Mouse (Mus musculus) cerebellum, adult 2 months (tissue): Measurements from ENCODE around the gene Tmem253. TPM values are rescaled to one million over a fixed set of nuclear protein-coding genes. Genes with fewer than 3 reads are reported as not detected.

Experiments used
- DNase-seq, 2 experiments: peaks; one replicate each; pipeline ENCODE4 v3.0.0; 2021
- H3K27ac ChIP-seq: fragments of 200-500 bp; 2 replicates; pipeline ENCODE4 v1.5.1; 2012; ENCODE audit warnings: low read length, control low read depth, inconsistent platforms; ENCODE audit not compliant: insufficient read depth
- H3K27me3 ChIP-seq: fragments of 200-500 bp; 2 replicates; pipeline ENCODE4 v1.6.1; 2012; ENCODE audit warnings: inconsistent platforms, mild to moderate bottlenecking, low read length, moderate library complexity; ENCODE audit not compliant: control insufficient read depth, insufficient read depth
- H3K4me1 ChIP-seq: fragments of 200-500 bp; 2 replicates; pipeline ENCODE4 v1.6.1; 2011; ENCODE audit warnings: low read length; ENCODE audit not compliant: control insufficient read depth, insufficient read depth
- H3K4me3 ChIP-seq: fragments of 200-500 bp; replicated peaks from 2 replicates; pipeline ENCODE3; 2011; ENCODE audit warnings: mild to moderate bottlenecking, low read depth, low read length, control low read depth; ENCODE audit not compliant: insufficient read depth
- CTCF ChIP-seq: fragments of 200-500 bp; IDR thresholded peaks from 2 replicates; pipeline ENCODE4 v1.5.1; 2011; ENCODE audit warnings: low read depth, mild to moderate bottlenecking, control low read depth, low read length, moderate library complexity, borderline replicate concordance; ENCODE audit not compliant: insufficient read depth
- POLR2A ChIP-seq: fragments of 200-500 bp; IDR thresholded peaks from 2 replicates; pipeline ENCODE4 v1.6.1; 2011; ENCODE audit warnings: low read length, control low read depth, borderline replicate concordance; ENCODE audit not compliant: insufficient read depth
- WGBS: fragments of 180-500 bp; shearing (Covaris S2); methylation state at CpG from one replicate; pipeline ENCODE4 v1.1.7; 2018; 5-methylcytosine and 5-hydroxymethylcytosine counted together
- polyA plus RNA-seq: library from polyadenylated mRNA; depleted of rRNA; stranded (reverse); fragments of >200 nt; gene quantifications from 2 replicates; pipeline ENCODE4 v1.2.3, GENCODE M21; 2012

Gene Tmem253
- polyA plus RNA-seq, 1 experiment = 2.4 TPM

GRCm38 (mm10) chr14:52020486-52021137 is 5.2 kb downstream of the Tmem253 start, which contains the start of gene Zfp219:
Gene Zfp219 (minus strand): TSS chr14:52020733.
- Histone ChIP-seq H3K27ac (peak within 1 kb of the TSS; percentile 100), H3K27me3 (no peaks in the 10 kb centered on the region), H3K4me3 (peak within 1 kb of the TSS; percentile 100), H3K4me1 (peaks cover 34% of the 10 kb centered on the region)
- DNase-seq = peak; percentile 75 to 79
- 10% methylated on average over 15 of the region's 15 CpGs for WGBS
- TF ChIP-seq POLR2A (no peak), CTCF (peak; percentile 61; the same call in 1 of the 2 replicates)

- H3K4me3 ChIP-seq = no peak overlapping the region
- H3K27me3 ChIP-seq = no peaks in the 10 kb centered on the region
- H3K27ac ChIP-seq = peak overlapping the region; percentile 68; the same call in 1 of the 2 replicates
- 58% methylated on average over 4 of the region's 4 CpGs for WGBS
- H3K4me1 ChIP-seq = peaks cover 29% of the 10 kb centered on the region
- TF ChIP-seq POLR2A (no peak), CTCF (no peak)
- DNase-seq = peak; percentile 19 to 21
These were observed 5.7 kb downstream of the Tmem253 start for GRCm38 (mm10) chr14:52021138-52021529.

DNA sequence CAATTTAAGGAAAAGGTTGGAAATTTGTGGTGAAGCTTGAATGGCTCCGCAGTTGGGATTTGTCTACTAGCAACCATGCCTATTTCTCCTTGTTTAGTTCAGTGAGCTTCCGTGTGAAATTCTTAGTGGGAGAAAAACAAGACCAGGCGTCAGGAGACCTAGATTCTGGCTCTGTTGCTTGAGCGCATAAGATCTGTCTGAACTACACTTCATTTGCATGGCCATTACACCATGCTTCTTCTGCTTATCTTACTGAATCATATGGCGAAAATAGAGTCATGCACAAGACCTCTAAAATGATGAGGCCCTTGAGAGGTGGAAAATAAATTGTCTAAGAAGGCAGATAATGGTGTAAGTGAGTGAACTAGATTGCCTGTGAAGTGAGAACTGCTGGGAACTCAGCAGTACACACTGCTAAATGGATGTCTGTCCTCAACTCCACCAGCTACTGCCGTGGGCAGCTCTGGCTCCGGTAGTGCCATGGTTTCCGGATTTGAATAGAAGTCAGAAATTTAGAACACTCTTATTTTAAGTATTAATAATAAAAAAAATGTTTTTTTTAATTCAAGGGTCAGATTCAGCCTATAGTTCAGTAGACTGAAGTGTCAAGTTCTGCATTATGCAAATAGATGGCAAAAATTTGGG is 6.2 kb downstream of the Tmem253 start:
- TF ChIP-seq CTCF (no peak), POLR2A (no peak)
- DNase-seq = no peak
- Histone ChIP-seq H3K4me3 (no peak overlapping the region), H3K27ac (no peak overlapping the region), H3K27me3 (no peaks in the 10 kb centered on the region), H3K4me1 (peaks cover 26% of the 10 kb centered on the region)
- WGBS = 88% methylated on average over 8 of the region's 8 CpGs

- H3K27ac ChIP-seq = peak overlapping the region; percentile 71; the same call in 1 of the 2 replicates
- no peaks in the 10 kb centered on the region for H3K27me3 ChIP-seq
- TF ChIP-seq CTCF (no peak), POLR2A (no peak)
- peak in 1 of 2 experiments; percentile 29 for DNase-seq
- 50% methylated on average over 3 of the region's 3 CpGs for WGBS
- peaks cover 21% of the 10 kb centered on the region; the same call in 1 of the 2 replicates for H3K4me1 ChIP-seq
- H3K4me3 ChIP-seq = no peak overlapping the region
These were observed 6.8 kb downstream of the Tmem253 start for GRCm38 (mm10) chr14:52022244-52022708.

DNA sequence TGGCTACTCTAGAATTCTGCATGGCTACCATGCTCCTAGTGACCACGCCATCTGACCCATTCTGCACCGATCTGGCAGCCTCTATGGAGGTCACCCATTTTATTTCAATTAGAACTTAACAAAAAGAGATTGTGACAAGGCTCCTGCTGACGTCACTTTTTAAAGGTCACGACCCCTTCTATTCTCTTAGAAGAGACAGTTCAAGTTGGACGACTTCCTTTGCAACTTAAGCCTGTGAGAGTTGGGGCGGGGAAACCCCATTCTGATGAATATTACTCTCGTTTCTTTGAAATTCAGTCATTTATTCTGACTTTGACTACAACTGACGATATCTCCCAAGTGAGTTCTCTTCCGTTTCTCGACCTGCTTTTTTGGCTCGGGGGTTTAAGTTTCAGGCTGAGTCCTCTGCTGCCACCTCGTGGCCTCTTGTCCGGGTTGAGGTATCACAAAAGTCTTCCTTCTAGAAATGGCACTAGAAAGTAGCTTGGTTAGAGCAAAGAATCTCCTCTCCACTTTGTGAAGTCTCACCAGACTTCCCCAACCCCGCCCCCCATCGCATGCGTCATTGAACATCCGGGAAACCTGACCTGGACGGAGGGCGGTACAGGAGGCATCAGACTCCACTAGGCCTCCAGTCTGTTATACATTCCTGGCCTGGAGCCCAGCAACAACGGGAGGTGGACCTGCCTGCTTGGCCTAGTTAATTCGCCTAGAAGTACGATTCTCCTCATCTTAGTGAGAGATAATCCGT is 7.4 kb downstream of the Tmem253 start:
- Histone ChIP-seq H3K4me3 (peak overlapping the region; percentile 11), H3K27me3 (no peaks in the 10 kb centered on the region), H3K27ac (peak overlapping the region; percentile 71), H3K4me1 (peaks cover 21% of the 10 kb centered on the region; the same call in 1 of the 2 replicates)
- peak; percentile 90 for DNase-seq
- WGBS = 4% methylated on average over 23 of the region's 23 CpGs
- TF ChIP-seq POLR2A = no peak
- TF ChIP-seq CTCF = peak; percentile 77

DNA sequence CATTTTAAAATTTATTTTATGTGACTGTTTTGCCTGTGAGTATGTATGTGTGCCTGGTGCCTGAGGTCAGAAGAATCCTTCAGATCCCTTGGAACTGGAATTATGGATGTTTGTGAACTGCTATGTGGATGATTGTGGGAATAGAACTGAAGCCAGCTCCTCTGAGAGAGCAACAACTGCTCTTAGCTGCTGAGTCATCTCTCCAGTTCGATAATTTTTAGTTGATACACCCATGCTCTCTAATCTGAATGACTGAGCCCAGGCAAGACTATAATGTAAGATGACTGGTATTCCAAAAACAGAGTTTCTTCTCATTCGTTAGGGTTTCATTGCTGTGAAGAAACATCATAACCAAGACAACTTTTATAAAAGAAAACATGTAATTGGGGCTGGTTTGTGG is 8.7 kb downstream of the Tmem253 start:
- Histone ChIP-seq H3K27me3 (no peaks in the 10 kb centered on the region), H3K27ac (no peak overlapping the region), H3K4me1 (peaks cover 16% of the 10 kb centered on the region; the same call in 1 of the 2 replicates), H3K4me3 (no peak overlapping the region)
- TF ChIP-seq POLR2A (no peak), CTCF (no peak)
- 73% methylated on average over 2 of the region's 2 CpGs for WGBS
- DNase-seq = no peak

- no peak for TF ChIP-seq CTCF
- no peak for TF ChIP-seq POLR2A
- Histone ChIP-seq H3K27me3 (no peaks in the 10 kb centered on the region), H3K4me1 (peaks cover 13% of the 10 kb centered on the region; the same call in 1 of the 2 replicates), H3K27ac (no peak overlapping the region), H3K4me3 (no peak overlapping the region)
- 89% methylated on average over 4 of the region's 4 CpGs for WGBS
- no peak for DNase-seq
These were observed 10.9 kb downstream of the Tmem253 start for GRCm38 (mm10) chr14:52026342-52026741.

GRCm38 (mm10) chr14:52035926-52036325 is 20.5 kb downstream of the Tmem253 start:
- H3K4me3 ChIP-seq = no peak overlapping the region
- TF ChIP-seq POLR2A (no peak), CTCF (no peak)
- 91% methylated on average over 6 of the region's 6 CpGs for WGBS

More at GRCm38 (mm10) chr14:52035926-52036325, 20.5 kb downstream of the Tmem253 start:
- no peak for DNase-seq
- Histone ChIP-seq H3K27me3 (no peaks in the 10 kb centered on the region; the same call in 1 of the 2 replicates), H3K27ac (no peak overlapping the region), H3K4me1 (no peaks in the 10 kb centered on the region)
